Mouse (Mus musculus): ENCODE measurements at regions not wholly inside any gene's neighbourhood (a gene's known extent, or its start where the extent isn't known, plus 50 kb on each side); places are given as distances from the start of the nearest gene placed in this dataset.
A peak's percentile ranks its signal among the peaks of the same experiment; 100 is the strongest.

DNA sequence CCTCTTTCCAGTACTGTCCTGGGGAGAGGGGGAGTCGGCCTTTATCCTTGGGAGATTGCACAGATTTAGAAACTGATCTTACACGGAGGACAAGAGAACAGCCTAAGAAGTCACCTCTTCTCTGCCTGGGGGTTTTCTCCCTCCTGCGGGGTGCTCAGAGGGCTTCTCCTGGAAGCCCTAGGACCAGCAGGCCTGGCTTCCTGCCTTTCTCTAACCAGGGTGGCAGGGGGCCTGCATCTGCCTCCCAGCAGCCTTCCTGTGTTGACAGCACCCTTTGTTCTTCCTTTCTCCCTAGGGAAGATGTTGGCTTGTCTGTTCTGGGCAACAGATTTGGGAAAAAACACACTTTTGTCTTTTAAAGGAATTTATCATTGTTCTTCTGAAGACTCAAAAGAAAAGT, 153.0 kb upstream of the Tgfbr2 start:
- Histone ChIP-seq H3K27me3 (replicated peaks) (no peaks in the 10 kb centered on the region), H3K27ac (ENCODE audit: insufficient read depth, low read depth) (peak overlapping the region; percentile 78), H3K36me3 (replicated peaks in 1 of 2; ENCODE audit: control insufficient read depth in 1 of 2, insufficient read depth in 1 of 2, low read length in 1 of 2) (no peaks in the 10 kb centered on the region), H3K4me1 (ENCODE audit: control insufficient read depth in 1 of 2, insufficient read depth in 2 of 2) (peaks cover 52 to 97% of the 10 kb centered on the region in 2 experiments), H3K9ac (ENCODE audit: insufficient read depth, low read depth) (peak overlapping the region; percentile 50), H3K4me3 (replicated peaks in 1 of 3; ENCODE audit: low read depth in 2 of 3, low read length in 2 of 3, poor library complexity in 1 of 3) (no peak overlapping the region), H3K79me2 (replicated peaks; ENCODE audit: control insufficient read depth, extremely low read depth, insufficient read depth, poor library complexity, severe bottlenecking) (no peaks in the 10 kb centered on the region), H3K4me2 (ENCODE audit: insufficient read depth, low read depth, poor library complexity, severe bottlenecking) (0 out of 2 replicates have a peak overlapping the region, but pooled peaks have one; percentile 9), H3K9me3 (replicated peaks; ENCODE audit: low read length) (no peaks in the 10 kb centered on the region)
- in situ Hi-C loops (cut with MboI; ENCODE audit: low pct_ligation_motif_present, low pct_unique_long_range_greater_than_20kb, low sequenced_read_pairs) (loop anchor here (10.0 kb wide), 2 partner anchors 113 to 243 kb away; no protein-coding TSS in a partner anchor), dilution Hi-C loops (cut with MboI; ENCODE audit: extremely low pct_ligation_motif_present, extremely low pct_unique_long_range_greater_than_20kb, low sequenced_read_pairs) (no loop called here)
- DNase-seq (ENCODE audit: extremely low read depth): no peak
- TF ChIP-seq JUND (conservative IDR thresholded peaks at IDR 0.05; ENCODE audit: low read depth, low read length) (no peak), ZKSCAN1 (IDR thresholded peaks at IDR 0.05; ENCODE audit: borderline replicate concordance, low read depth, low read length) (no peak), CHD1 (IDR thresholded peaks at IDR 0.05; ENCODE audit: low read depth, low read length) (no peak), GABPA (IDR thresholded peaks at IDR 0.05; ENCODE audit: insufficient replicate concordance, low read depth, low read length) (no peak), USF1 (IDR thresholded peaks at IDR 0.05; ENCODE audit: low read depth, low read length) (no peak), BHLHE40 (IDR thresholded peaks at IDR 0.05; ENCODE audit: low read depth, low read length) (no peak), CTCF (conservative IDR thresholded peaks at IDR 0.05 in 1 of 2, IDR thresholded peaks at IDR 0.05 in 1 of 2; ENCODE audit: low read depth in 2 of 2, low read length in 2 of 2) (no peak), KAT2A (IDR thresholded peaks at IDR 0.05; ENCODE audit: insufficient replicate concordance, low read length) (no peak), JUN (IDR thresholded peaks at IDR 0.05; ENCODE audit: insufficient read depth, low read depth, low read length) (no peak), MAX (IDR thresholded peaks at IDR 0.05; ENCODE audit: low read length) (no peak), PAX5 (IDR thresholded peaks at IDR 0.05; ENCODE audit: low read length) (no peak), SMC3 (IDR thresholded peaks at IDR 0.05; ENCODE audit: low read depth, low read length) (no peak)

DNA sequence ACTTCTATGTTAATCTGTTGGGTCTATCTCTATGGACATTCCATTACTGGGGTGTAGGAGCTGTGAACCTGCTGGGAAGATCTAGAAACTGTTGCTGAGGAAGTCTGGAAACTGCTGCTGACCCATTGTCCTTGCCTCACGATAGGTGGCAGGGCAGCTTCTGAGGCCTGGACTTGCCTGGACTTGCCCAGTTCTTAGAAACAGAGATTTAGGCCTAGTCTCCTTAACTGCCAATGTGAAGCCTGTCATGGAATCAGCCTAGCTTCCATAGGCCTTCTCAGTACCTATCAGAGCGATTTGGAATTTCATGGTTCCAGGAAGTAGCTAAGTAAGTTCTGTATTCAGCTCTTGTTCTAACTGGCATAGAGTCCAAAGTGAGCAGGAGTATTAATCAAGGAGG, 151.9 kb upstream of the Tgfbr2 start:
- H3K4me1 ChIP-seq (ENCODE audit: control insufficient read depth in 1 of 2, insufficient read depth in 2 of 2): peaks cover 43 to 99% of the 10 kb centered on the region in 2 experiments
- H3K36me3 ChIP-seq (replicated peaks in 1 of 2; ENCODE audit: control insufficient read depth in 1 of 2, insufficient read depth in 1 of 2, low read length in 1 of 2): no peaks in the 10 kb centered on the region
- no peaks in the 10 kb centered on the region for H3K27me3 ChIP-seq (replicated peaks)
- no peak overlapping the region for H3K4me2 ChIP-seq (ENCODE audit: insufficient read depth, low read depth, poor library complexity, severe bottlenecking)
- TF ChIP-seq CHD1 (IDR thresholded peaks at IDR 0.05; ENCODE audit: low read depth, low read length): peak; percentile 99
- TF ChIP-seq RCOR1 (conservative IDR thresholded peaks at IDR 0.05; ENCODE audit: low read depth, low read length): no peak
- 0 out of 2 replicates have a peak, but pooled peaks have one; percentile 10 for TF ChIP-seq TCF12 (IDR thresholded peaks at IDR 0.05; ENCODE audit: low read depth, low read length)
- 0 out of 2 replicates have a peak, but pooled peaks have one; percentile 24 for TF ChIP-seq CHD2 (IDR thresholded peaks at IDR 0.05; ENCODE audit: low read length)
- TF ChIP-seq BHLHE40 (IDR thresholded peaks at IDR 0.05; ENCODE audit: low read depth, low read length): 0 out of 2 replicates have a peak, but pooled peaks have one; percentile 23
- no peak for TF ChIP-seq MAX (IDR thresholded peaks at IDR 0.05; ENCODE audit: low read length)
- TF ChIP-seq IRF4 (IDR thresholded peaks at IDR 0.05; ENCODE audit: low read depth, low read length): peak; percentile 60; the same call in 1 of the 2 replicates
- peak; percentile 42; the same call in 1 of the 2 replicates for TF ChIP-seq HCFC1 (IDR thresholded peaks at IDR 0.05; ENCODE audit: low read depth, low read length)
- DNase-seq (ENCODE audit: extremely low read depth): no peak
- no peaks in the 10 kb centered on the region for H3K79me2 ChIP-seq (replicated peaks; ENCODE audit: control insufficient read depth, extremely low read depth, insufficient read depth, poor library complexity, severe bottlenecking)
- in situ Hi-C loops (cut with MboI; ENCODE audit: low pct_ligation_motif_present, low pct_unique_long_range_greater_than_20kb, low sequenced_read_pairs) (loop anchor here (10.0 kb wide), 2 partner anchors 112 to 242 kb away; no protein-coding TSS in a partner anchor), dilution Hi-C loops (cut with MboI; ENCODE audit: extremely low pct_ligation_motif_present, extremely low pct_unique_long_range_greater_than_20kb, low sequenced_read_pairs) (no loop called here)
- no peak overlapping the region for H3K4me3 ChIP-seq (replicated peaks in 1 of 3; ENCODE audit: low read depth in 2 of 3, low read length in 2 of 3, poor library complexity in 1 of 3)
- no peaks in the 10 kb centered on the region for H3K9me3 ChIP-seq (replicated peaks; ENCODE audit: low read length)
- H3K27ac ChIP-seq (ENCODE audit: insufficient read depth, low read depth): peak overlapping the region; percentile 78
- H3K9ac ChIP-seq (ENCODE audit: insufficient read depth, low read depth): peak overlapping the region; percentile 50; the same call in 1 of the 2 replicates
